Mouse (Mus musculus) brain, embryonic 14.5 days (tissue): ENCODE results near the gene Kcnip4.

Source experiments
- CTCF ChIP-seq: fragments of 200-500 bp; IDR thresholded peaks from 2 replicates; pipeline ENCODE4 v1.5.1; 2012; ENCODE audit warnings: inconsistent platforms, mild to moderate bottlenecking, moderate library complexity, borderline replicate concordance; ENCODE audit not compliant: insufficient read depth, insufficient read length; ENCODE audit errors: extremely low read depth
- POLR2A ChIP-seq: fragments of 200-500 bp; IDR thresholded peaks from 2 replicates; pipeline ENCODE4 v1.6.1; 2012; ENCODE audit warnings: mild to moderate bottlenecking, inconsistent platforms, borderline replicate concordance; ENCODE audit not compliant: poor library complexity, insufficient read depth, insufficient read length, severe bottlenecking; ENCODE audit errors: extremely low read depth

- no peak for TF ChIP-seq CTCF
- no peak for TF ChIP-seq POLR2A
These were observed 1041.6 kb downstream of the Kcnip4 start for GRCm38 (mm10) chr5:48483112-48483511.
